Mouse (Mus musculus): ENCODE results near the gene Slc39a13. TPM values are rescaled to one million over a fixed set of nuclear protein-coding genes. Genes with fewer than 3 reads are reported as not detected.

Slc39a13 gene
- polyA plus RNA-seq, 1 experiment = 47.0 TPM

- no peak overlapping the region for H3K4me3 ChIP-seq (ENCODE audit: insufficient read depth, low read length)
- H3K27ac ChIP-seq (ENCODE audit: insufficient read depth, low read depth, low read length) = no peak overlapping the region
- TF ChIP-seq CTCF (IDR thresholded peaks at IDR 0.05; ENCODE audit: low read depth, low read length) (no peak), POLR2A (IDR thresholded peaks at IDR 0.05; ENCODE audit: borderline replicate concordance, low read depth, low read length) (no peak)
- H3K4me1 ChIP-seq (ENCODE audit: control insufficient read depth, insufficient read depth, low read length) = no peaks in the 10 kb centered on the region
These were observed 52.0 kb downstream of the Slc39a13 start for GRCm38 (mm10) chr2:91018061-91018788.

- Histone ChIP-seq H3K4me3 (ENCODE audit: insufficient read depth, low read length) (no peak overlapping the region), H3K27ac (ENCODE audit: insufficient read depth, low read depth, low read length) (no peak overlapping the region), H3K4me1 (ENCODE audit: control insufficient read depth, insufficient read depth, low read length) (no peaks in the 10 kb centered on the region)
- no peak for TF ChIP-seq CTCF (IDR thresholded peaks at IDR 0.05; ENCODE audit: low read depth, low read length)
- TF ChIP-seq POLR2A (IDR thresholded peaks at IDR 0.05; ENCODE audit: borderline replicate concordance, low read depth, low read length) = no peak
These were observed 54.8 kb downstream of the Slc39a13 start for GRCm38 (mm10) chr2:91015386-91015785.

DNA sequence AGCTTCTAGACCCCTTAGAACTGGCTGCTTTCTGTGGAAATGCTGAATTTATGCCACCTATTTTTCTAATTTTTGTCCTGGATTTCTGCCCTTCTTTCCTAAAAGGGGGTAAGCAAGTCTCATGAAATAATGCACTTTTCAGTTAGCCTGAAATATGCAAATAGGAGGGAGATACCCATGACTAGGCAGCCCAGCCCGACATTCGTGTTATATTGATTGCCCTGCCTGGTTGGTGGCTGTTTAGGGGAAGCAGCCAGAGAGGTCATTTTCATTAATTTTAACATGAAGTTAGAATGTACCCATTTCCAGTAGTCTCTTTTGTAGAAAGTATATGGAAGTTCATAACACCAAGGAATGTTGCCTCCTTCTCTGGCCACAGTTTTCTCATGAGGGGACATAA lies 56.3 kb downstream of the Slc39a13 start:
- no peak for TF ChIP-seq CTCF (IDR thresholded peaks at IDR 0.05; ENCODE audit: low read depth, low read length)
- TF ChIP-seq POLR2A (IDR thresholded peaks at IDR 0.05; ENCODE audit: borderline replicate concordance, low read depth, low read length) = no peak
- no peak overlapping the region for H3K4me3 ChIP-seq (ENCODE audit: insufficient read depth, low read length)

More for the DNA sequence above, 56.3 kb downstream of the Slc39a13 start:
- H3K27ac ChIP-seq (ENCODE audit: insufficient read depth, low read depth, low read length) = no peak overlapping the region
- H3K4me1 ChIP-seq (ENCODE audit: control insufficient read depth, insufficient read depth, low read length) = no peaks in the 10 kb centered on the region

Other genes with a start within 250 kb of the Slc39a13 start
- gene Mtch2, start 223.3 kb downstream of the Slc39a13 start, polyA plus RNA-seq (2012; ENCODE audit: insufficient read depth, insufficient read length, missing spikeins) = 106 and 108 TPM in 2 replicates
- not detected in 2 replicates for gene C1qtnf4, start 184.6 kb downstream of the Slc39a13 start, polyA plus RNA-seq (2012; ENCODE audit: insufficient read depth, insufficient read length, missing spikeins)
- gene Kbtbd4, start 165.7 kb downstream of the Slc39a13 start, polyA plus RNA-seq (2012; ENCODE audit: insufficient read depth, insufficient read length, missing spikeins) = 16.7 and 24.8 TPM in 2 replicates
- 84.0 and 102 TPM in 2 replicates for gene Ndufs3, start 165.6 kb downstream of the Slc39a13 start, polyA plus RNA-seq (2012; ENCODE audit: insufficient read depth, insufficient read length, missing spikeins)
- gene Celf1, start 130.0 kb downstream of the Slc39a13 start, polyA plus RNA-seq (2012; ENCODE audit: insufficient read depth, insufficient read length, missing spikeins) = 48.6 and 59.9 TPM in 2 replicates
- gene Rapsn, start 34.8 kb downstream of the Slc39a13 start, polyA plus RNA-seq (2012; ENCODE audit: insufficient read depth, insufficient read length, missing spikeins) = 9.3 and 10.3 TPM in 2 replicates
- 103 and 124 TPM in 2 replicates for gene Psmc3, start 16.4 kb downstream of the Slc39a13 start, polyA plus RNA-seq (2012; ENCODE audit: insufficient read depth, insufficient read length, missing spikeins)
- 464 and 487 TPM in 2 replicates for gene Spi1, start 12.0 kb upstream of the Slc39a13 start, polyA plus RNA-seq (2012; ENCODE audit: insufficient read depth, insufficient read length, missing spikeins)
- gene Mybpc3, start 47.7 kb upstream of the Slc39a13 start, polyA plus RNA-seq (2012; ENCODE audit: insufficient read depth, insufficient read length, missing spikeins) = 0.19 TPM in 1 of 2 replicates, not detected in the other
- gene Madd, start 113.4 kb upstream of the Slc39a13 start, polyA plus RNA-seq (2012; ENCODE audit: insufficient read depth, insufficient read length, missing spikeins) = 82.1 and 88.6 TPM in 2 replicates
- 12.7 and 15.9 TPM in 2 replicates for gene Nr1h3, start 132.4 kb upstream of the Slc39a13 start, polyA plus RNA-seq (2012; ENCODE audit: insufficient read depth, insufficient read length, missing spikeins)
- 141 and 149 TPM in 2 replicates for gene Acp2, start 132.5 kb upstream of the Slc39a13 start, polyA plus RNA-seq (2012; ENCODE audit: insufficient read depth, insufficient read length, missing spikeins)
- gene Ddb2, start 166.6 kb upstream of the Slc39a13 start, polyA plus RNA-seq (2012; ENCODE audit: insufficient read depth, insufficient read length, missing spikeins) = 12.6 and 13.1 TPM in 2 replicates
- 0.64 and 1.3 TPM in 2 replicates for gene Pacsin3, start 185.5 kb upstream of the Slc39a13 start, polyA plus RNA-seq (2012; ENCODE audit: insufficient read depth, insufficient read length, missing spikeins)
- gene Arfgap2, start 194.6 kb upstream of the Slc39a13 start, polyA plus RNA-seq (2012; ENCODE audit: insufficient read depth, insufficient read length, missing spikeins) = 52.3 TPM in 2 replicates

Measured in bone marrow macrophage, adult 2 months (primary cell).